Mouse (Mus musculus): Measurements from ENCODE around the gene Cpox. TPM values are rescaled to one million over a fixed set of nuclear protein-coding genes. Genes with fewer than 3 reads are reported as not detected.

Cpox gene
- polyA plus RNA-seq, 1 experiment, result 13.6 TPM

DNA sequence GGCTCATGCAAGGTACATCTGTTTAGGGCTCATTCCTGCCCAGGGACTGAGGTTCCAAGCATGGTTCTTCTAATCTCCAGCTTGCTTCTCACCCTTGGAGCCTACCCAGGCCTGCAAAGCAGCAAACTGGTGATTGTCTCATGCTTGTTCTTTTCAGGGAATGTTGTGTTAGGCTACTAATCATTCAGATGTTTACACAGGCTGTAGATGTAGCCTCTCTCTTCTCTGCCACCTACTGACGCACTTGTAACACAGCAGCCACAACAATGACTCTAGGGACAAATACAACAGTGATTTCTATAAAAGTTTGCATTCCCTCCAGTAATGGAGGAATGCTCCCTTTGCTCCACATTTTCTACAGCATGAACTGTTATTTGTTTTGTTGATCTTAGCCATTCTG lies 81.2 kb downstream of the Cpox start:
- no peak for DNase-seq (ENCODE audit: low read depth)

- DNase-seq (ENCODE audit: low read depth), result no peak
Observed at GRCm38 (mm10) chr16:58756191-58756590, 86.1 kb downstream of the Cpox start.

GRCm38 (mm10) chr16:58763076-58763475 lies 93.0 kb downstream of the Cpox start, which contains the start of gene Olfr172:
TSS of gene Olfr172 (minus strand) at chr16:58763176.
- no peak for DNase-seq (ENCODE audit: low read depth)

Other genes with a start within 250 kb of the Cpox start
- 8.9 and 9.6 TPM in 2 replicates for gene St3gal6, start 146.0 kb upstream of the Cpox start, polyA plus RNA-seq (2012; rRNA removed)
- not detected in 2 replicates for gene Gm813, start 53.3 kb upstream of the Cpox start, polyA plus RNA-seq (2012; rRNA removed)
- gene E330017A01Rik, start 31.6 kb upstream of the Cpox start, polyA plus RNA-seq (2012; rRNA removed), result not detected in 2 replicates
- not detected in 2 replicates for gene Gpr15, start 48.8 kb downstream of the Cpox start, polyA plus RNA-seq (2012; rRNA removed)
- gene Cldnd1, start 57.6 kb downstream of the Cpox start, polyA plus RNA-seq (2012; rRNA removed), result 42.4 and 43.2 TPM in 2 replicates
- gene Olfr172, start 92.9 kb downstream of the Cpox start, polyA plus RNA-seq (2012; rRNA removed), result not detected in 2 replicates
- not detected in 2 replicates for gene Olfr173, start 130.0 kb downstream of the Cpox start, polyA plus RNA-seq (2012; rRNA removed)
- gene Olfr175-ps1, start 156.5 kb downstream of the Cpox start, polyA plus RNA-seq (2012; rRNA removed), result not detected in 2 replicates
- gene Olfr177, start 204.5 kb downstream of the Cpox start, polyA plus RNA-seq (2012; rRNA removed), result not detected in 2 replicates
- not detected in 2 replicates for gene Olfr178, start 221.8 kb downstream of the Cpox start, polyA plus RNA-seq (2012; rRNA removed)